Mouse (Mus musculus) hindbrain, embryonic 15.5 days (tissue): ENCODE measurements at regions not wholly inside any gene's neighbourhood (a gene's known extent, or its start where the extent isn't known, plus 50 kb on each side); places are given as distances from the start of the nearest gene placed in this dataset.
"Not testable (repeated sequence)": the region's sequence is repeated elsewhere in the genome, so short reads cannot be mapped to it uniquely, and the experiment has no call there.

ENCODE experiments used
- ATAC-seq: fragments of 200-750 bp; cut with Nextera tagmentation; 2 replicates; pipeline ENCODE4 v1.8.0; 2017; ENCODE audit warnings: low read depth, moderate number of reproducible peaks, moderate TSS enrichment; ENCODE audit not compliant: low FRiP score
- H3K27ac ChIP-seq: fragments of 300-500 bp; sonication (generic); replicated peaks from 2 replicates; pipeline ENCODE4 v1.5.1; 2015; ENCODE audit warnings: mild to moderate bottlenecking, inconsistent platforms
- H3K27me3 ChIP-seq: fragments of 300-500 bp; sonication (generic); 2 replicates; pipeline ENCODE4 v1.6.1; 2015; ENCODE audit warnings: control low read depth, inconsistent platforms
- H3K36me3 ChIP-seq: fragments of 300-500 bp; sonication (generic); 2 replicates; pipeline ENCODE4 v1.6.1; 2015; ENCODE audit warnings: control low read depth, inconsistent platforms
- H3K4me1 ChIP-seq: fragments of 300-500 bp; sonication (generic); replicated peaks from 2 replicates; pipeline ENCODE4 v1.6.1; 2015; ENCODE audit warnings: control low read depth, inconsistent platforms
- H3K4me2 ChIP-seq: fragments of 300-500 bp; sonication (generic); 2 replicates; pipeline ENCODE4 v1.6.1; 2015; ENCODE audit warnings: moderate library complexity, mild to moderate bottlenecking, inconsistent platforms
- H3K4me3 ChIP-seq: fragments of 300-500 bp; sonication (generic); 2 replicates; pipeline ENCODE4 v1.5.1; 2015; ENCODE audit warnings: mild to moderate bottlenecking, inconsistent platforms
- H3K9ac ChIP-seq: fragments of 300-500 bp; sonication (generic); 2 replicates; pipeline ENCODE4 v1.6.1; 2015; ENCODE audit warnings: inconsistent platforms
- H3K9me3 ChIP-seq: fragments of 300-500 bp; sonication (generic); 2 replicates; pipeline ENCODE4 v1.6.1; 2016; ENCODE audit warnings: control low read depth, inconsistent platforms
- WGBS: fragments of 180-500 bp; shearing (Covaris S2); methylation state at CpG from one replicate; pipeline ENCODE4 v1.1.7; 2015; 5-methylcytosine and 5-hydroxymethylcytosine counted together

- no peaks in the 10 kb centered on the region for H3K27me3 ChIP-seq
- no peaks in the 10 kb centered on the region for H3K4me1 ChIP-seq
- H3K9ac ChIP-seq, result no peak overlapping the region
- no peak overlapping the region for H3K4me3 ChIP-seq
- H3K36me3 ChIP-seq, result no peaks in the 10 kb centered on the region
- H3K9me3 ChIP-seq, result no peaks in the 10 kb centered on the region
- no peak overlapping the region for H3K4me2 ChIP-seq
- 76% methylated on average over 2 of the region's 2 CpGs for WGBS
- no peak for ATAC-seq
- no peak overlapping the region for H3K27ac ChIP-seq
Observed at GRCm38 (mm10) chr1:185923723-185924122, 193.4 kb downstream of the Lyplal1 start.

GRCm38 (mm10) chr1:185929000-185929399 is 188.1 kb downstream of the Lyplal1 start:
- Histone ChIP-seq H3K9me3 (no peaks in the 10 kb centered on the region), H3K4me1 (no peaks in the 10 kb centered on the region), H3K4me3 (no peak overlapping the region), H3K27ac (no peak overlapping the region), H3K27me3 (no peaks in the 10 kb centered on the region), H3K9ac (no peak overlapping the region), H3K4me2 (no peak overlapping the region), H3K36me3 (no peaks in the 10 kb centered on the region)
- WGBS, result 5% methylated on average over 2 of the region's 2 CpGs
- no peak for ATAC-seq

- Histone ChIP-seq H3K4me3 (no peak overlapping the region), H3K4me1 (no peaks in the 10 kb centered on the region), H3K9me3 (no peaks in the 10 kb centered on the region), H3K4me2 (no peak overlapping the region), H3K27me3 (no peaks in the 10 kb centered on the region), H3K36me3 (no peaks in the 10 kb centered on the region), H3K27ac (no peak overlapping the region), H3K9ac (no peak overlapping the region)
- ATAC-seq, result no peak
- 81% methylated on average over 5 of the region's 5 CpGs for WGBS
Observed at GRCm38 (mm10) chr1:185929761-185930160, 187.3 kb downstream of the Lyplal1 start.

- H3K4me3 ChIP-seq, result no peak overlapping the region
- H3K36me3 ChIP-seq, result no peaks in the 10 kb centered on the region
- H3K9me3 ChIP-seq, result no peaks in the 10 kb centered on the region
- no peak overlapping the region for H3K9ac ChIP-seq
- ATAC-seq, result no peak
- H3K4me1 ChIP-seq, result no peaks in the 10 kb centered on the region
- 82% methylated on average over 3 of the region's 3 CpGs for WGBS
- no peak overlapping the region for H3K4me2 ChIP-seq
- no peak overlapping the region for H3K27ac ChIP-seq
- no peaks in the 10 kb centered on the region for H3K27me3 ChIP-seq
Observed at GRCm38 (mm10) chr1:185933623-185934022, 183.5 kb downstream of the Lyplal1 start.

- H3K27ac ChIP-seq, result no peak overlapping the region
- no peak overlapping the region for H3K4me3 ChIP-seq
- H3K9ac ChIP-seq, result no peak overlapping the region
- H3K36me3 ChIP-seq, result no peaks in the 10 kb centered on the region
- no peaks in the 10 kb centered on the region for H3K27me3 ChIP-seq
- no peak for ATAC-seq
- H3K4me1 ChIP-seq, result no peaks in the 10 kb centered on the region
- no peaks in the 10 kb centered on the region for H3K9me3 ChIP-seq
- no peak overlapping the region for H3K4me2 ChIP-seq
Observed at GRCm38 (mm10) chr1:185937026-185937425, 180.1 kb downstream of the Lyplal1 start.

GRCm38 (mm10) chr1:185939914-185940313 is 177.2 kb downstream of the Lyplal1 start:
- no peak overlapping the region for H3K4me3 ChIP-seq
- no peak overlapping the region for H3K27ac ChIP-seq
- no peak for ATAC-seq
- no peaks in the 10 kb centered on the region for H3K36me3 ChIP-seq
- H3K4me1 ChIP-seq, result no peaks in the 10 kb centered on the region
- no peaks in the 10 kb centered on the region for H3K9me3 ChIP-seq
- no peak overlapping the region for H3K9ac ChIP-seq
- H3K4me2 ChIP-seq, result no peak overlapping the region
- no peaks in the 10 kb centered on the region for H3K27me3 ChIP-seq
- 80% methylated on average over 3 of the region's 3 CpGs for WGBS

GRCm38 (mm10) chr1:185940511-185940910 is 176.6 kb downstream of the Lyplal1 start:
- no peak for ATAC-seq
- 80% methylated on average over 1 of the region's 1 CpGs for WGBS
- no peak overlapping the region for H3K4me3 ChIP-seq

GRCm38 (mm10) chr1:185951163-185951562 is 165.9 kb downstream of the Lyplal1 start:
- H3K9me3 ChIP-seq, result no peaks in the 10 kb centered on the region
- no peak overlapping the region for H3K4me2 ChIP-seq
- H3K27me3 ChIP-seq, result no peaks in the 10 kb centered on the region
- no peak overlapping the region for H3K27ac ChIP-seq
- H3K36me3 ChIP-seq, result no peaks in the 10 kb centered on the region
- no peak overlapping the region for H3K9ac ChIP-seq
- 90% methylated on average over 1 of the region's 1 CpGs for WGBS
- no peaks in the 10 kb centered on the region for H3K4me1 ChIP-seq
- ATAC-seq, result no peak
- H3K4me3 ChIP-seq, result no peak overlapping the region

More at GRCm38 (mm10) chr1:185940511-185940910, 176.6 kb downstream of the Lyplal1 start:
- Histone ChIP-seq H3K9ac (no peak overlapping the region), H3K36me3 (no peaks in the 10 kb centered on the region), H3K27me3 (no peaks in the 10 kb centered on the region), H3K9me3 (no peaks in the 10 kb centered on the region), H3K27ac (no peak overlapping the region), H3K4me1 (no peaks in the 10 kb centered on the region), H3K4me2 (no peak overlapping the region)

- ATAC-seq, result not testable (repeated sequence)
Observed at GRCm38 (mm10) chr1:185955821-185956220, 161.3 kb downstream of the Lyplal1 start.

GRCm38 (mm10) chr1:185957557-185957956 is 159.6 kb downstream of the Lyplal1 start:
- no peaks in the 10 kb centered on the region for H3K27me3 ChIP-seq
- H3K9ac ChIP-seq, result no peak overlapping the region
- no peak overlapping the region for H3K27ac ChIP-seq
- no peak overlapping the region for H3K4me2 ChIP-seq
- ATAC-seq, result no peak
- WGBS, result 88% methylated on average over 3 of the region's 3 CpGs
- H3K36me3 ChIP-seq, result no peaks in the 10 kb centered on the region
- H3K4me1 ChIP-seq, result no peaks in the 10 kb centered on the region
- H3K9me3 ChIP-seq, result no peaks in the 10 kb centered on the region
- H3K4me3 ChIP-seq, result no peak overlapping the region

More at GRCm38 (mm10) chr1:185955821-185956220, 161.3 kb downstream of the Lyplal1 start:
- H3K4me2 ChIP-seq, H3K4me1 ChIP-seq, H3K9me3 ChIP-seq, H3K36me3 ChIP-seq, H3K9ac ChIP-seq, H3K27ac ChIP-seq, H3K4me3 ChIP-seq, H3K27me3 ChIP-seq: not testable (repeated sequence)
- 31% methylated on average over 1 of the region's 1 CpGs for WGBS

- no peak for ATAC-seq
- Histone ChIP-seq H3K9me3 (no peaks in the 10 kb centered on the region), H3K4me1 (no peaks in the 10 kb centered on the region), H3K27me3 (no peaks in the 10 kb centered on the region), H3K9ac (no peak overlapping the region), H3K4me2 (0 out of 2 replicates have a peak overlapping the region, but pooled peaks have one; percentile 6), H3K27ac (no peak overlapping the region), H3K4me3 (no peak overlapping the region), H3K36me3 (no peaks in the 10 kb centered on the region)
- 54% methylated on average over 10 of the region's 10 CpGs for WGBS
Observed at GRCm38 (mm10) chr1:185958276-185958675, 158.8 kb downstream of the Lyplal1 start.

GRCm38 (mm10) chr1:185962606-185963005 is 154.5 kb downstream of the Lyplal1 start:
- Histone ChIP-seq H3K4me2 (no peak overlapping the region), H3K4me1 (no peaks in the 10 kb centered on the region), H3K9ac (no peak overlapping the region), H3K9me3 (no peaks in the 10 kb centered on the region), H3K36me3 (no peaks in the 10 kb centered on the region), H3K4me3 (no peak overlapping the region), H3K27me3 (no peaks in the 10 kb centered on the region), H3K27ac (no peak overlapping the region)
- no peak for ATAC-seq
- 91% methylated on average over 3 of the region's 3 CpGs for WGBS

GRCm38 (mm10) chr1:185963773-185964172 is 153.3 kb downstream of the Lyplal1 start:
- H3K27me3 ChIP-seq, result no peaks in the 10 kb centered on the region
- H3K4me1 ChIP-seq, result no peaks in the 10 kb centered on the region
- 96% methylated on average over 2 of the region's 2 CpGs for WGBS
- H3K4me2 ChIP-seq, result no peak overlapping the region
- ATAC-seq, result no peak
- no peaks in the 10 kb centered on the region for H3K9me3 ChIP-seq
- H3K4me3 ChIP-seq, result no peak overlapping the region
- no peak overlapping the region for H3K9ac ChIP-seq
- H3K36me3 ChIP-seq, result no peaks in the 10 kb centered on the region
- no peak overlapping the region for H3K27ac ChIP-seq
